Mouse (Mus musculus): Measurements from ENCODE around the gene Prdm1. TPM values are rescaled to one million over a fixed set of nuclear protein-coding genes. Genes with fewer than 3 reads are reported as not detected.

Prdm1 gene
- total RNA-seq, 2 experiments from 2014 or later, result 1.6 to 2.4 TPM

GRCm38 (mm10) chr10:44429177-44429888 lies 99.0 kb downstream of the Prdm1 start:
- DNase-seq, result no peak
- intact Hi-C loops (cut with DNase I), result no loop called here

GRCm38 (mm10) chr10:44427891-44428361 lies 100.4 kb downstream of the Prdm1 start:
- intact Hi-C loops (cut with DNase I), result no loop called here
- DNase-seq, result no peak

- intact Hi-C loops (cut with DNase I), result no loop called here
- no peak for DNase-seq
Observed at GRCm38 (mm10) chr10:44427426-44427825, 100.9 kb downstream of the Prdm1 start.

GRCm38 (mm10) chr10:44425013-44425412 lies 103.3 kb downstream of the Prdm1 start:
- intact Hi-C loops (cut with DNase I), result no loop called here
- DNase-seq, result peak in 1 of 2 experiments; percentile 14

- intact Hi-C loops (cut with DNase I), result no loop called here
- no peak for DNase-seq
Observed at GRCm38 (mm10) chr10:44421896-44422295, 106.4 kb downstream of the Prdm1 start.

GRCm38 (mm10) chr10:44420211-44420610 lies 108.1 kb downstream of the Prdm1 start:
- intact Hi-C loops (cut with DNase I), result no loop called here
- DNase-seq, result no peak

- intact Hi-C loops (cut with DNase I), result no loop called here
- no peak for DNase-seq
Observed at GRCm38 (mm10) chr10:44418901-44419300, 109.4 kb downstream of the Prdm1 start.

GRCm38 (mm10) chr10:44415576-44415975 lies 112.7 kb downstream of the Prdm1 start:
- DNase-seq, result no peak
- intact Hi-C loops (cut with DNase I), result no loop called here

- intact Hi-C loops (cut with DNase I), result no loop called here
- DNase-seq, result no peak
Observed at GRCm38 (mm10) chr10:44409958-44410357, 118.3 kb downstream of the Prdm1 start.

- no peak for DNase-seq
- intact Hi-C loops (cut with DNase I), result no loop called here
Observed at GRCm38 (mm10) chr10:44409054-44409453, 119.2 kb downstream of the Prdm1 start.

- peak in 1 of 2 experiments; percentile 13 for DNase-seq
- intact Hi-C loops (cut with DNase I), result no loop called here
Observed at GRCm38 (mm10) chr10:44403415-44403814, 124.9 kb downstream of the Prdm1 start.

GRCm38 (mm10) chr10:44401600-44401999 lies 126.7 kb downstream of the Prdm1 start:
- DNase-seq, result no peak
- intact Hi-C loops (cut with DNase I), result no loop called here

- DNase-seq, result no peak
- intact Hi-C loops (cut with DNase I), result no loop called here
Observed at GRCm38 (mm10) chr10:44400602-44401001, 127.7 kb downstream of the Prdm1 start.

GRCm38 (mm10) chr10:44400119-44400518 lies 128.2 kb downstream of the Prdm1 start:
- no peak for DNase-seq
- intact Hi-C loops (cut with DNase I), result no loop called here

GRCm38 (mm10) chr10:44392855-44393254 lies 135.4 kb downstream of the Prdm1 start:
- intact Hi-C loops (cut with DNase I), result no loop called here
- DNase-seq, result no peak

GRCm38 (mm10) chr10:44391509-44392290 lies 136.6 kb downstream of the Prdm1 start:
- no peak for DNase-seq
- intact Hi-C loops (cut with DNase I), result no loop called here

- no peak for DNase-seq
- intact Hi-C loops (cut with DNase I), result no loop called here
Observed at GRCm38 (mm10) chr10:44390286-44390685, 138.0 kb downstream of the Prdm1 start.

GRCm38 (mm10) chr10:44388706-44389233 lies 139.5 kb downstream of the Prdm1 start:
- no peak for DNase-seq

More at GRCm38 (mm10) chr10:44388706-44389233, 139.5 kb downstream of the Prdm1 start:
- intact Hi-C loops (cut with DNase I), result no loop called here

All from heart, postnatal 36 days (tissue).